Mouse (Mus musculus) neural tube, embryonic 13.5 days (tissue): ENCODE measurements around the gene Cab39l. TPM values are rescaled to one million over a fixed set of nuclear protein-coding genes. Genes with fewer than 3 reads are reported as not detected.
"Not testable (repeated sequence)": the region's sequence is repeated elsewhere in the genome, so short reads cannot be mapped to it uniquely, and the experiment has no call there.

Source experiments
- ATAC-seq: fragments of 200-750 bp; cut with Nextera tagmentation; 2 replicates; pipeline ENCODE4 v1.8.0; 2017; ENCODE audit warnings: low read depth, mild to moderate bottlenecking, moderate TSS enrichment, moderate library complexity
- H3K27ac ChIP-seq: fragments of 300-500 bp; sonication (generic); replicated peaks from 2 replicates; pipeline ENCODE4 v1.5.1; 2015; ENCODE audit warnings: moderate library complexity, mild to moderate bottlenecking, inconsistent platforms
- H3K27me3 ChIP-seq: fragments of 300-500 bp; sonication (generic); 2 replicates; pipeline ENCODE4 v1.6.1; 2015; ENCODE audit warnings: mild to moderate bottlenecking, inconsistent platforms
- H3K36me3 ChIP-seq: fragments of 300-500 bp; sonication (generic); 2 replicates; pipeline ENCODE4 v1.6.1; 2015; ENCODE audit warnings: mild to moderate bottlenecking, inconsistent platforms
- H3K4me1 ChIP-seq: fragments of 300-500 bp; sonication (generic); replicated peaks from 2 replicates; pipeline ENCODE4 v1.6.1; 2015; ENCODE audit warnings: inconsistent platforms
- H3K4me2 ChIP-seq: fragments of 300-500 bp; sonication (generic); 2 replicates; pipeline ENCODE4 v1.6.1; 2015; ENCODE audit warnings: inconsistent platforms, mild to moderate bottlenecking, moderate library complexity
- H3K4me3 ChIP-seq: fragments of 300-500 bp; sonication (generic); 2 replicates; pipeline ENCODE4 v1.5.1; 2015; ENCODE audit warnings: mild to moderate bottlenecking, inconsistent platforms
- H3K9ac ChIP-seq: fragments of 300-500 bp; sonication (generic); 2 replicates; pipeline ENCODE4 v1.6.1; 2015; ENCODE audit warnings: moderate library complexity, mild to moderate bottlenecking, inconsistent platforms
- H3K9me3 ChIP-seq: fragments of 300-500 bp; sonication (generic); 2 replicates; pipeline ENCODE4 v1.6.1; 2016; ENCODE audit warnings: inconsistent platforms
- WGBS: fragments of 180-500 bp; shearing (Covaris S2); methylation state at CpG from one replicate; pipeline ENCODE4 v1.1.7; 2015; 5-methylcytosine and 5-hydroxymethylcytosine counted together
- polyA plus RNA-seq: library from polyadenylated mRNA; unstranded; fragments of >200 nt; fragmentation: Nextera tagmentation; extraction: Ambion mirVana; gene quantifications from 2 replicates; pipeline ENCODE4 v1.2.1, GENCODE M21; 2015

The Cab39l gene
- 22.8 and 23.4 TPM in 2 replicates for polyA plus RNA-seq

- no peaks in the 10 kb centered on the region for H3K36me3 ChIP-seq
- H3K9me3 ChIP-seq, result no peaks in the 10 kb centered on the region
- H3K27me3 ChIP-seq, result no peaks in the 10 kb centered on the region
- peaks cover 17% of the 10 kb centered on the region for H3K4me1 ChIP-seq
- peak within 1 kb of the TSS; percentile 89 for H3K4me3 ChIP-seq
- H3K4me2 ChIP-seq, result peak within 1 kb of the TSS; percentile 86
- peak; percentile 100 for ATAC-seq
- H3K9ac ChIP-seq, result peak within 1 kb of the TSS; percentile 85
- peak within 1 kb of the TSS; percentile 84 for H3K27ac ChIP-seq
- WGBS, result under 1% methylated on average over 66 of the region's 66 CpGs
Observed at GRCm38 (mm10) chr14:59440558-59441471, at the start of gene Cab39l, which contains the start of gene Setdb2. Gene Cab39l, plus strand, starts transcription at chr14:59440972. Gene Setdb2, minus strand, starts transcription at chr14:59440884.

GRCm38 (mm10) chr14:59395281-59395680, 45.5 kb upstream of the Cab39l start, which contains the start of gene Phf11c:
Gene Phf11c, minus strand, starts transcription at chr14:59395381.
- Histone ChIP-seq H3K4me1 (no peaks in the 10 kb centered on the region), H3K27me3 (no peaks in the 10 kb centered on the region), H3K36me3 (no peaks in the 10 kb centered on the region; the same call in 1 of the 2 replicates), H3K9me3 (no peaks in the 10 kb centered on the region), H3K27ac (no peak within 1 kb of the TSS), H3K4me3 (no peak within 1 kb of the TSS), H3K4me2 (no peak within 1 kb of the TSS), H3K9ac (no peak within 1 kb of the TSS)
- no peak for ATAC-seq
- 87% methylated on average over 3 of the region's 3 CpGs for WGBS

- no peaks in the 10 kb centered on the region for H3K4me1 ChIP-seq
- H3K9ac ChIP-seq, result no peak overlapping the region
- no peaks in the 10 kb centered on the region for H3K9me3 ChIP-seq
- no peak overlapping the region for H3K27ac ChIP-seq
- no peaks in the 10 kb centered on the region; the same call in 1 of the 2 replicates for H3K36me3 ChIP-seq
- H3K4me2 ChIP-seq, result no peak overlapping the region
- 77% methylated on average over 2 of the region's 2 CpGs for WGBS
- no peak overlapping the region for H3K4me3 ChIP-seq
- H3K27me3 ChIP-seq, result no peaks in the 10 kb centered on the region
- no peak for ATAC-seq
Observed at GRCm38 (mm10) chr14:59396999-59397398, 43.8 kb upstream of the Cab39l start.

GRCm38 (mm10) chr14:59414979-59415378, 25.8 kb upstream of the Cab39l start:
- H3K4me2 ChIP-seq, H3K27ac ChIP-seq, ATAC-seq, H3K9me3 ChIP-seq, H3K4me1 ChIP-seq, H3K4me3 ChIP-seq, H3K27me3 ChIP-seq, H3K9ac ChIP-seq: not testable (repeated sequence)
- H3K36me3 ChIP-seq, result peaks cover 19% of the 10 kb centered on the region
- WGBS, result 100% methylated on average over 2 of the region's 2 CpGs

- no peak overlapping the region for H3K4me2 ChIP-seq
- H3K4me3 ChIP-seq, result no peak overlapping the region
- ATAC-seq, result no peak
- H3K36me3 ChIP-seq, result peaks cover 19% of the 10 kb centered on the region
- no peak overlapping the region for H3K9ac ChIP-seq
- 94% methylated on average over 4 of the region's 4 CpGs for WGBS
- no peak overlapping the region for H3K27ac ChIP-seq
- no peaks in the 10 kb centered on the region for H3K27me3 ChIP-seq
- H3K9me3 ChIP-seq, result no peaks in the 10 kb centered on the region
- no peaks in the 10 kb centered on the region for H3K4me1 ChIP-seq
Observed at GRCm38 (mm10) chr14:59418171-59418570, 22.6 kb upstream of the Cab39l start.

- WGBS, result 93% methylated on average over 11 of the region's 11 CpGs
- no peak overlapping the region for H3K27ac ChIP-seq
- no peaks in the 10 kb centered on the region for H3K4me1 ChIP-seq
- no peak for ATAC-seq
- no peak overlapping the region for H3K9ac ChIP-seq
- H3K36me3 ChIP-seq, result 0 out of 2 replicates have a peak, but pooled peaks cover 3% of the 10 kb centered on the region
- no peak overlapping the region for H3K4me2 ChIP-seq
- H3K27me3 ChIP-seq, result no peaks in the 10 kb centered on the region
- no peak overlapping the region for H3K4me3 ChIP-seq
- no peaks in the 10 kb centered on the region for H3K9me3 ChIP-seq
Observed at GRCm38 (mm10) chr14:59422912-59423663, 17.7 kb upstream of the Cab39l start.

- Histone ChIP-seq H3K9ac (no peak overlapping the region), H3K9me3 (no peaks in the 10 kb centered on the region), H3K4me3 (no peak overlapping the region), H3K36me3 (no peaks in the 10 kb centered on the region), H3K4me2 (no peak overlapping the region), H3K4me1 (no peaks in the 10 kb centered on the region), H3K27ac (no peak overlapping the region), H3K27me3 (no peaks in the 10 kb centered on the region)
- 86% methylated on average over 1 of the region's 1 CpGs for WGBS
- no peak for ATAC-seq
Observed at GRCm38 (mm10) chr14:59430556-59430955, 10.2 kb upstream of the Cab39l start.

GRCm38 (mm10) chr14:59433902-59434301, 6.9 kb upstream of the Cab39l start:
- Histone ChIP-seq H3K4me2 (no peak overlapping the region), H3K36me3 (no peaks in the 10 kb centered on the region), H3K4me1 (no peaks in the 10 kb centered on the region), H3K9ac (no peak overlapping the region), H3K27me3 (no peaks in the 10 kb centered on the region), H3K27ac (no peak overlapping the region), H3K9me3 (no peaks in the 10 kb centered on the region), H3K4me3 (no peak overlapping the region)
- WGBS, result 59% methylated on average over 2 of the region's 2 CpGs
- ATAC-seq, result no peak

- Histone ChIP-seq H3K27ac (no peak overlapping the region), H3K4me3 (no peak overlapping the region), H3K4me1 (peaks cover 12% of the 10 kb centered on the region), H3K9ac (no peak overlapping the region), H3K27me3 (no peaks in the 10 kb centered on the region), H3K36me3 (no peaks in the 10 kb centered on the region), H3K4me2 (no peak overlapping the region), H3K9me3 (no peaks in the 10 kb centered on the region)
- ATAC-seq, result no peak
Observed at GRCm38 (mm10) chr14:59435206-59435605, 5.6 kb upstream of the Cab39l start.

- Histone ChIP-seq H3K9ac (no peak overlapping the region), H3K4me3 (no peak overlapping the region), H3K4me2 (no peak overlapping the region), H3K9me3 (no peaks in the 10 kb centered on the region), H3K4me1 (peaks cover 17% of the 10 kb centered on the region), H3K36me3 (no peaks in the 10 kb centered on the region), H3K27ac (no peak overlapping the region), H3K27me3 (no peaks in the 10 kb centered on the region)
- ATAC-seq, result no peak
- 94% methylated on average over 3 of the region's 3 CpGs for WGBS
Observed at GRCm38 (mm10) chr14:59437398-59437797, 3.4 kb upstream of the Cab39l start.

GRCm38 (mm10) chr14:59438505-59438904, 2.3 kb upstream of the Cab39l start:
- WGBS, result 92% methylated on average over 2 of the region's 2 CpGs

GRCm38 (mm10) chr14:59440039-59440438, 733 bp upstream of the Cab39l start:
- WGBS, result 20% methylated on average over 7 of the region's 7 CpGs
- Histone ChIP-seq H3K9me3 (no peaks in the 10 kb centered on the region), H3K4me2 (peak overlapping the region; percentile 86), H3K27me3 (no peaks in the 10 kb centered on the region), H3K36me3 (no peaks in the 10 kb centered on the region), H3K9ac (peak overlapping the region; percentile 85), H3K27ac (no peak overlapping the region), H3K4me1 (peaks cover 17% of the 10 kb centered on the region), H3K4me3 (peak overlapping the region; percentile 89)
- ATAC-seq, result peak; percentile 8; the same call in 1 of the 2 replicates

More at GRCm38 (mm10) chr14:59438505-59438904, 2.3 kb upstream of the Cab39l start:
- peaks cover 17% of the 10 kb centered on the region for H3K4me1 ChIP-seq
- no peak overlapping the region for H3K4me2 ChIP-seq
- no peaks in the 10 kb centered on the region for H3K27me3 ChIP-seq
- no peaks in the 10 kb centered on the region for H3K9me3 ChIP-seq
- ATAC-seq, result no peak
- H3K9ac ChIP-seq, result no peak overlapping the region
- H3K4me3 ChIP-seq, result no peak overlapping the region
- no peaks in the 10 kb centered on the region for H3K36me3 ChIP-seq
- H3K27ac ChIP-seq, result no peak overlapping the region
